Mouse (Mus musculus) G1E (cell line): ENCODE data around the gene Stard10.

Experiments
- CTCF ChIP-seq: IDR thresholded peaks from 2 replicates; pipeline ENCODE4 v1.5.1; 2012; ENCODE audit warnings: low read depth, low read length, inconsistent platforms, mixed read lengths
- GATA1 ChIP-seq: IDR thresholded peaks from 2 replicates; pipeline ENCODE4 v1.6.1; 2012; ENCODE audit warnings: borderline replicate concordance, low read length, inconsistent platforms, mixed read lengths
- POLR2AphosphoS5 ChIP-seq: IDR thresholded peaks from 2 replicates; pipeline ENCODE4 v1.6.1; 2012; ENCODE audit warnings: low read depth, low read length, inconsistent platforms; ENCODE audit not compliant: insufficient replicate concordance
- TAL1 ChIP-seq: conservative IDR thresholded peaks from 2 replicates; pipeline ENCODE4 v1.6.1; 2012; ENCODE audit warnings: low read depth, low read length, inconsistent platforms, mixed read lengths

GRCm38 (mm10) chr7:101320399-101321217 is 3.7 kb downstream of the Stard10 start:
- TF ChIP-seq CTCF = no peak
- TF ChIP-seq GATA1 = no peak
- TF ChIP-seq TAL1 = no peak
- TF ChIP-seq POLR2AphosphoS5 = no peak
